Mouse (Mus musculus): ENCODE data around the gene Fzd10. TPM values are rescaled to one million over a fixed set of nuclear protein-coding genes. Genes with fewer than 3 reads are reported as not detected.

The Fzd10 gene
- polyA plus RNA-seq, 1 experiment from 2014 or later, result 4.7 TPM

GRCm38 (mm10) chr5:128571706-128572105, 28.9 kb upstream of the Fzd10 start:
- Histone ChIP-seq H3K4me1 (ENCODE audit: control insufficient read depth, insufficient read depth, low read length) (peaks cover 10% of the 10 kb centered on the region; the same call in 1 of the 2 replicates), H3K9ac (ENCODE audit: low read depth, low read length) (no peak overlapping the region), H3K27me3 (replicated peaks; ENCODE audit: control insufficient read depth, insufficient read depth, low read length) (no peaks in the 10 kb centered on the region), H3K4me3 (ENCODE audit: low read depth, low read length) (no peak overlapping the region), H3K9me3 (ENCODE audit: control insufficient read depth, low read length) (no peaks in the 10 kb centered on the region), H3K4me2 (ENCODE audit: low read depth, low read length) (no peak overlapping the region), H3K27ac (replicated peaks; ENCODE audit: low read depth, low read length) (no peak overlapping the region), H3K36me3 (ENCODE audit: control insufficient read depth, insufficient read depth, low read length) (no peaks in the 10 kb centered on the region)
- WGBS, result 54% methylated on average over 8 of the region's 8 CpGs
- ATAC-seq (ENCODE audit: low read depth) (peak; percentile 31; the same call in 1 of the 2 replicates), DNase-seq (ENCODE audit: low spot score) (peak; percentile 70)

DNA sequence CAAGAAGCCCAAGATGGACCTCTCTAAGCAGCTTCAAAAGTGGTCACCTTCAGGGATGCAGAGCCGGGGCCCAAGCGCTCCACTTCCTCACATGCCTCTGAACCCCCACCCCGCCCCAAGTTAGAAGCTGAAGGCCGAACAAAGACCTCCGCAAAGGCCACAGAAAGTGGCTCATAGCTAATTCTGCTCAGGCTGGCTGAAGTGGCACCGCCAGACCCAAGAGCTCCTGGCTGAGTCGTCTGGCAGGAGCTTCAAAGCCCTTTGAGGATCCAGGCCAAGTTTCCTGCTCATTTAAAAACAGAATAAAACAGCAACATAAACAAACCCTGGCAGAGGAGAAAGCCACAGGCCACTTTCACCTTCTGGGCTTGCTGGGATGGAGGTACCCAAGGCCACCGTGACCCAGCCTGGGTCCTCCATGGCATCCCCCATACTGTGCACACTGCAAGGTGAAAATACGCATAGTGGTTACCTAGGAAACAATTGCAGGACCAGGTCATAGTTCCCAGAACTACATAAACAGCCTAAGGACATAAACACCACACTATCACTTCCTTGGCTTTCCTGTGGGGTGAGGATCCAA, 24.6 kb upstream of the Fzd10 start:
- WGBS, result 69% methylated on average over 9 of the region's 9 CpGs
- Histone ChIP-seq H3K9me3 (ENCODE audit: control insufficient read depth, low read length) (no peaks in the 10 kb centered on the region), H3K4me2 (ENCODE audit: low read depth, low read length) (no peak overlapping the region), H3K4me3 (ENCODE audit: low read depth, low read length) (no peak overlapping the region), H3K27me3 (replicated peaks; ENCODE audit: control insufficient read depth, insufficient read depth, low read length) (no peaks in the 10 kb centered on the region), H3K4me1 (ENCODE audit: control insufficient read depth, insufficient read depth, low read length) (peaks cover 9% of the 10 kb centered on the region), H3K36me3 (ENCODE audit: control insufficient read depth, insufficient read depth, low read length) (no peaks in the 10 kb centered on the region), H3K27ac (replicated peaks; ENCODE audit: low read depth, low read length) (no peak overlapping the region), H3K9ac (ENCODE audit: low read depth, low read length) (no peak overlapping the region)
- ATAC-seq (ENCODE audit: low read depth) (no peak), DNase-seq (ENCODE audit: low spot score) (no peak)

DNA sequence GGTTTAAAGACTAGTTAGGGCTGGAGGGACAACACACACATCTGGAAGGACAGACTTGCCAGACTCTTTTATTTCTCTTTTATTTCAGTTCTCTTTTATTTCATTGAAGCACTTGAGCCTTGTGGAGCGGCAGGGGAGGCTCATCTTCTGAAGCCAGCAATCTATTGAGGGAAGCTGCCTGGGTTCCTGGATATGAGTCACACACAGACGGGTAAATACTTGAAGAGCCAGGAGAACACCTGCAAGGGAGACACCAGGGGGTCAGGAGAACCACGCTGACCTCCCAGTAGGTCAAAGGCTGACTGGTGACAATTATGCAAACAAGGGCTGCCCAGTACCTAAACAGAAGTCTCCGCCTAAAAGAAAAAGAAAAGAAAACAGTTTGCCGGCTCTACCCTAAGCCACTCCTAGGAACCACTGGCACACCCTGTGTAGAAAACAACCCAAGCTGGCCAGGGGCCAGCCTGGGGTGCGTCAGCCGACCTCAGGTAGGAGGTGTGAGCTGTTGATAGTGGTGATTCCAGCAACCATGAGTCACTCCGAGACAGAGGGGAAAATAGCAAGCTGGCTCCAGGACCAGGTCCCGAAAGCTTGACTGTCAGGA, 21.5 kb upstream of the Fzd10 start:
- ATAC-seq (ENCODE audit: low read depth), result 0 out of 2 replicates have a peak, but pooled peaks have one; percentile 28

GRCm38 (mm10) chr5:128580931-128581330, 19.7 kb upstream of the Fzd10 start:
- H3K4me3 ChIP-seq (ENCODE audit: low read depth, low read length), result no peak overlapping the region
- peak overlapping the region; percentile 48; the same call in 1 of the 2 replicates for H3K27ac ChIP-seq (replicated peaks; ENCODE audit: low read depth, low read length)
- no peak overlapping the region for H3K4me2 ChIP-seq (ENCODE audit: low read depth, low read length)
- H3K9ac ChIP-seq (ENCODE audit: low read depth, low read length), result no peak overlapping the region
- no peaks in the 10 kb centered on the region for H3K27me3 ChIP-seq (replicated peaks; ENCODE audit: control insufficient read depth, insufficient read depth, low read length)
- peaks cover 15% of the 10 kb centered on the region for H3K4me1 ChIP-seq (ENCODE audit: control insufficient read depth, insufficient read depth, low read length)
- H3K36me3 ChIP-seq (ENCODE audit: control insufficient read depth, insufficient read depth, low read length), result no peaks in the 10 kb centered on the region
- ATAC-seq (ENCODE audit: low read depth), result 0 out of 2 replicates have a peak, but pooled peaks have one; percentile 17
- DNase-seq (ENCODE audit: low spot score), result no peak
- no peaks in the 10 kb centered on the region for H3K9me3 ChIP-seq (ENCODE audit: control insufficient read depth, low read length)
- WGBS, result 67% methylated on average over 4 of the region's 4 CpGs

More for the DNA sequence above, 21.5 kb upstream of the Fzd10 start:
- Histone ChIP-seq H3K9ac (ENCODE audit: low read depth, low read length) (no peak overlapping the region), H3K4me1 (ENCODE audit: control insufficient read depth, insufficient read depth, low read length) (peaks cover 15% of the 10 kb centered on the region), H3K9me3 (ENCODE audit: control insufficient read depth, low read length) (no peaks in the 10 kb centered on the region), H3K4me2 (ENCODE audit: low read depth, low read length) (no peak overlapping the region), H3K36me3 (ENCODE audit: control insufficient read depth, insufficient read depth, low read length) (no peaks in the 10 kb centered on the region), H3K27ac (replicated peaks; ENCODE audit: low read depth, low read length) (no peak overlapping the region), H3K4me3 (ENCODE audit: low read depth, low read length) (no peak overlapping the region), H3K27me3 (replicated peaks; ENCODE audit: control insufficient read depth, insufficient read depth, low read length) (no peaks in the 10 kb centered on the region)
- 33% methylated on average over 9 of the region's 9 CpGs for WGBS
- DNase-seq (ENCODE audit: low spot score), result no peak

DNA sequence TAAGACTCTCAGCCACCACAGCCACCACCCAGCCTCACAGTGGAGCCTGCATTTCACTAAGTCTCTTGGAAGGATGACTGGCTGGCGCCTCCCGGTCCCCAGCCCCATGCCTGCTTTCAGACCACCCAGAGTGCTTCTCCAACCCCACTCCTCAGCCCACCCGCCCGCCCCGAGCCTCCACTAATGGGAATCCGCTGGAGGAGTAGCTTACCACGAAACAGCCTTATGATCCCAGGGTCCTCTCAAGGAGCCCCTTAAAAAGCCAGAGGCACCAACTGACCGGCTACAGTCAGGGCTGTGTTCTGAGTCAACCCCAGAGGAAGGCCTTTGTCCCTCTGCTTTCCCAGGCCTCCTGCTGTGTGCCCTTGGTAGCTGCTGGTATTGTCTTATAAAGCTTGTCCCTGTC, 19.1 kb upstream of the Fzd10 start:
- Histone ChIP-seq H3K4me2 (ENCODE audit: low read depth, low read length) (no peak overlapping the region), H3K4me3 (ENCODE audit: low read depth, low read length) (no peak overlapping the region), H3K9ac (ENCODE audit: low read depth, low read length) (no peak overlapping the region), H3K27me3 (replicated peaks; ENCODE audit: control insufficient read depth, insufficient read depth, low read length) (no peaks in the 10 kb centered on the region), H3K4me1 (ENCODE audit: control insufficient read depth, insufficient read depth, low read length) (peaks cover 15% of the 10 kb centered on the region), H3K36me3 (ENCODE audit: control insufficient read depth, insufficient read depth, low read length) (no peaks in the 10 kb centered on the region), H3K9me3 (ENCODE audit: control insufficient read depth, low read length) (no peaks in the 10 kb centered on the region), H3K27ac (replicated peaks; ENCODE audit: low read depth, low read length) (peak overlapping the region; percentile 48)
- DNase-seq (ENCODE audit: low spot score) (no peak), ATAC-seq (ENCODE audit: low read depth) (peak; percentile 67)
- 24% methylated on average over 7 of the region's 8 CpGs for WGBS

DNA sequence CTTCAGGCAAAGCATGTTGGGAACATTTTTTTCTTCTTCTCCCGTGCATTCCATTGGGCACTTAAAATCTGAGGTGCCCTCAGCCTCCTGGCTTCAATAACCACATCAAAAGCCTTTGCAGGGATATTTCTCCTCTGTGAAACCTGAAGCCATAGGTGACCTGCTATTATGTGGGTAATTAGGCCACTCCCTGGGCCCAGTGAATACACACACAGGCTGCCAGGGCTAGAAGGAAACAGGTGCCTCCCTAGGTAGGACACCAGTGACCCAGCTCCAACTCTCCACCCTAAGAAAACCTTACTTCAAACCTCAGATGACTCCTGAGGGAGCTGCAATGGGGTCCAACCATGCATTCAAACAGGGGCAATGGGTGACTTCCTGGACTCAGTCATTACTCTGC, 11.4 kb upstream of the Fzd10 start:
- no peak for DNase-seq (ENCODE audit: low spot score)
- H3K4me2 ChIP-seq (ENCODE audit: low read depth, low read length), result no peak overlapping the region
- H3K4me3 ChIP-seq (ENCODE audit: low read depth, low read length), result no peak overlapping the region
- no peaks in the 10 kb centered on the region for H3K4me1 ChIP-seq (ENCODE audit: control insufficient read depth, insufficient read depth, low read length)
- no peak overlapping the region for H3K9ac ChIP-seq (ENCODE audit: low read depth, low read length)
- ATAC-seq (ENCODE audit: low read depth), result no peak
- no peaks in the 10 kb centered on the region for H3K36me3 ChIP-seq (ENCODE audit: control insufficient read depth, insufficient read depth, low read length)
- H3K27me3 ChIP-seq (replicated peaks; ENCODE audit: control insufficient read depth, insufficient read depth, low read length), result no peaks in the 10 kb centered on the region
- H3K27ac ChIP-seq (replicated peaks; ENCODE audit: low read depth, low read length), result no peak overlapping the region
- H3K9me3 ChIP-seq (ENCODE audit: control insufficient read depth, low read length), result 0 out of 2 replicates have a peak, but pooled peaks cover 5% of the 10 kb centered on the region
- WGBS, result 18% methylated on average over 1 of the region's 1 CpGs

- WGBS, result 88% methylated on average over 13 of the region's 13 CpGs
- Histone ChIP-seq H3K4me3 (ENCODE audit: low read depth, low read length) (no peak overlapping the region), H3K9me3 (ENCODE audit: control insufficient read depth, low read length) (0 out of 2 replicates have a peak, but pooled peaks cover 5% of the 10 kb centered on the region), H3K36me3 (ENCODE audit: control insufficient read depth, insufficient read depth, low read length) (no peaks in the 10 kb centered on the region), H3K27ac (replicated peaks; ENCODE audit: low read depth, low read length) (no peak overlapping the region), H3K4me1 (ENCODE audit: control insufficient read depth, insufficient read depth, low read length) (no peaks in the 10 kb centered on the region), H3K9ac (ENCODE audit: low read depth, low read length) (no peak overlapping the region), H3K4me2 (ENCODE audit: low read depth, low read length) (no peak overlapping the region), H3K27me3 (replicated peaks; ENCODE audit: control insufficient read depth, insufficient read depth, low read length) (no peaks in the 10 kb centered on the region)
- ATAC-seq (ENCODE audit: low read depth), result no peak
- no peak for DNase-seq (ENCODE audit: low spot score)
Measured at GRCm38 (mm10) chr5:128593446-128593845, 7.2 kb upstream of the Fzd10 start.

DNA sequence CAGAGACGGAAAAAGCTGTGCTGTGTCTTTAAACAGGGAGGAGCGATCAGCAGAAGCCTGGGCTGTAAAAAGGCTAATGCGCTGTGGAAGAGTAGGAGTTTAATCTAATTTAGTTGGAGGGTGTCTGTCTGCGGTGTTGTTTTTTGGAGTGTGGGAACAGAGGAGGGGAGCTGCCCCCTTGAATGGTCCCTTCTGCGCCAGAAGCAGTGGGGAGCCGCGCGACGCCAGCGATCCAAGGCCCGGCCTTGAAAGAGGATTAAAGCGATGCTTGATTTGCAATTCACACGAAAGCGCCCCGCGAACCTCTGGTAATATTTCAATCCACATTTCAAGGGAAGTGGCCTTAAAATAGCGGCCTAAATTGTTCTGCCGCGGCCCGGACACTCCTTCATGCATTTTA, 3.8 kb upstream of the Fzd10 start:
- ATAC-seq (ENCODE audit: low read depth) (no peak), DNase-seq (ENCODE audit: low spot score) (no peak)
- Histone ChIP-seq H3K4me1 (ENCODE audit: control insufficient read depth, insufficient read depth, low read length) (peaks cover 9% of the 10 kb centered on the region), H3K27ac (replicated peaks; ENCODE audit: low read depth, low read length) (no peak overlapping the region), H3K4me2 (ENCODE audit: low read depth, low read length) (peak overlapping the region; percentile 93), H3K9ac (ENCODE audit: low read depth, low read length) (peak overlapping the region; percentile 40; the same call in 1 of the 2 replicates), H3K27me3 (replicated peaks; ENCODE audit: control insufficient read depth, insufficient read depth, low read length) (peaks cover 20% of the 10 kb centered on the region), H3K36me3 (ENCODE audit: control insufficient read depth, insufficient read depth, low read length) (no peaks in the 10 kb centered on the region), H3K9me3 (ENCODE audit: control insufficient read depth, low read length) (no peaks in the 10 kb centered on the region), H3K4me3 (ENCODE audit: low read depth, low read length) (peak overlapping the region; percentile 27)
- WGBS, result 1% methylated on average over 20 of the region's 20 CpGs

DNA sequence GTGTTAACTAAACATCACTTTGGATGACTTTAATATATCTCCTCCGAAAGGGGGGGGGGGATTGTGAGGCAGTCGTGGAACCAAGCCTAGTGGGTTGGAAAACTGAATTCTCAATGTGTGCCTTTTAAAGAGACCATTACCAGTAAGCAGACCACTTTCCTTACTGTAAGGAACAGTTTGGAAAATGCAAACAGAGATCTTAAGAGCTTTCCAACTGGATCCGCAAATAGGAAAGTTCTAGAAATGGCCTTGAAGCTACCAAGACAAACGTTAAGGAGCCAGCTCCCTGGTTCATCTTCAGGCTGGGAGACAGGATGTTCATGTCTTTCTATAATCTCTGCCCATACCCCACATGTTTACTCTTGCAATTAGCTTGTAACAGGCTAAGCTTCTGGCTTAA, 3.3 kb upstream of the Fzd10 start:
- Histone ChIP-seq H3K4me1 (ENCODE audit: control insufficient read depth, insufficient read depth, low read length) (peaks cover 11% of the 10 kb centered on the region), H3K27ac (replicated peaks; ENCODE audit: low read depth, low read length) (no peak overlapping the region), H3K27me3 (replicated peaks; ENCODE audit: control insufficient read depth, insufficient read depth, low read length) (peaks cover 25% of the 10 kb centered on the region), H3K9me3 (ENCODE audit: control insufficient read depth, low read length) (no peaks in the 10 kb centered on the region), H3K9ac (ENCODE audit: low read depth, low read length) (peak overlapping the region; percentile 40; the same call in 1 of the 2 replicates), H3K4me2 (ENCODE audit: low read depth, low read length) (peak overlapping the region; percentile 93), H3K36me3 (ENCODE audit: control insufficient read depth, insufficient read depth, low read length) (no peaks in the 10 kb centered on the region), H3K4me3 (ENCODE audit: low read depth, low read length) (peak overlapping the region; percentile 27; the same call in 1 of the 2 replicates)
- no peak for DNase-seq (ENCODE audit: low spot score)
- 29% methylated on average over 4 of the region's 4 CpGs for WGBS
- no peak for ATAC-seq (ENCODE audit: low read depth)
